Mouse (Mus musculus) macrophage (primary cell): ENCODE measurements around the gene Fbxo24. TPM values are rescaled to one million over a fixed set of nuclear protein-coding genes. Genes with fewer than 3 reads are reported as not detected.
"Not testable (repeated sequence)": the region's sequence is repeated elsewhere in the genome, so short reads cannot be mapped to it uniquely, and the experiment has no call there.

Experiments
- H3K27ac ChIP-seq: fragments of 350-480 bp; formaldehyde crosslinking; 2 replicates; pipeline ENCODE4 v1.9.0; 2021
- H3K36me3 ChIP-seq: fragments of 350-480 bp; formaldehyde crosslinking; 2 replicates; pipeline ENCODE4 v1.9.0; 2021; ENCODE audit errors: inconsistent target
- H3K4me3 ChIP-seq: fragments of 350-480 bp; formaldehyde crosslinking; 2 replicates; pipeline ENCODE4 v1.9.0; 2021; ENCODE audit errors: inconsistent target
- H3K79me2 ChIP-seq: fragments of 350-480 bp; formaldehyde crosslinking; 2 replicates; pipeline ENCODE4 v1.9.0; 2021; ENCODE audit errors: inconsistent target
- WGBS: methylation state at CpG from one replicate; pipeline ENCODE4 v1.1.7; 2026; ENCODE audit warnings: inconsistent platforms; ENCODE audit not compliant: missing documents; 5-methylcytosine and 5-hydroxymethylcytosine counted together
- polyA plus RNA-seq: library from polyadenylated mRNA; stranded (reverse); fragments of 250-400 nt; gene quantifications from 3 replicates; pipeline ENCODE4 v1.2.4, GENCODE M21; 2018; ENCODE audit warnings: inconsistent platforms

Fbxo24 gene
- polyA plus RNA-seq, 1 experiment from 2014 or later = not detected

DNA sequence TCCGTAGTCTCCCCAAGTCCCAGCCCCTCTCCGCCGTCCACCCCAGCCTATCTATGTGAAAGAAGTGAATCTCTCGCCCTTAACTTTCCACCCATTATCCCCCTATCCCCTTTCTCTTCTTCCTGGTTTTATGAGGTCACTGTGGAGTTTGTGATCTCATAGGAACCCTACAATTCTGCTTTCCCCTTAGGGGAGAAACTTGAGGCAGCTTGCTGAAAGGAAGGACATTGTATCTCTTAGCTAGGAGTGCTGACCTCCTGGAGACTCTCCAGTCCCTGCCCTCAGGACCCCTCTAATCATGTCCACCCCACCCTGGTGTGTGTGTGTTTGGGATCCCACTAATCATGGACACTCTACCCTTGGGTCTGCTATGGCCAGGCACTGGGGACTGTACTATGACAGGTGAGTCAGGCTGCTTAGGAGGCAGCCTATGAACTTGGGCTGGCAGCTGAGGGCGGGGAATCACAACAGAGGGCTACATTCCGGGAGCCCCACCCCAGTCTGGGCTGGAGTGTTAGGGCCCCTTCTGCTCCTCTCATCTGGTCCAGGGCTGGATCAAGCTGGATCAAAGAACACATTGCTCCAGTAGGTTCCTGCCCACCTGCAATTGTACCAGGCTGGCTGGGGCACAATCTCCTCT is 1.2 kb upstream of the Fbxo24 start:
- H3K79me2 ChIP-seq = peaks cover 53% of the 10 kb centered on the region
- H3K4me3 ChIP-seq = peak overlapping the region; percentile 98
- H3K27ac ChIP-seq = peak overlapping the region; percentile 100
- H3K36me3 ChIP-seq = peaks cover 19% of the 10 kb centered on the region
- WGBS = 2% methylated on average over 5 of the region's 6 CpGs

DNA sequence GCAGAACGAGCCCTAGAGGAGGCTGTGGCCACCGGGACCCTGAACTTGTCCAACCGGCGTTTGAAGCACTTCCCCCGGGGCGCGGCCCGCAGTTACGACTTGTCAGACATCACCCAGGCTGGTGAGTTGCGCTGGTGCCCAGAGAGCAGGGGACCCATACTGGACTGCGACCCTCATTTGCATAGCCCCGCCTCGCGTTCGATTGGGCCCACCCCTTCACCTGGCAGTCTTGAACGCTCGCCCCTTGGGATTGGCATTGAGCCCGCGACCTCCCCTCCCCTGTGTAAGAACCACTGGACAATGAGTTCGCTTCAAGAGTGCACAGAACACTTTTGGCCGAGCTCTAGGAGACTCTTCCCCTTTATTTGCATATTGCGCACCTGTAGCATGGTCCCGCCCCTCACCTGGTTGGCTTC is 512 bp upstream of the Fbxo24 start:
- peak overlapping the region; percentile 98 for H3K4me3 ChIP-seq
- H3K27ac ChIP-seq = peak overlapping the region; percentile 100
- peaks cover 14% of the 10 kb centered on the region for H3K36me3 ChIP-seq
- peaks cover 46% of the 10 kb centered on the region for H3K79me2 ChIP-seq
- under 1% methylated on average over 23 of the region's 23 CpGs for WGBS

DNA sequence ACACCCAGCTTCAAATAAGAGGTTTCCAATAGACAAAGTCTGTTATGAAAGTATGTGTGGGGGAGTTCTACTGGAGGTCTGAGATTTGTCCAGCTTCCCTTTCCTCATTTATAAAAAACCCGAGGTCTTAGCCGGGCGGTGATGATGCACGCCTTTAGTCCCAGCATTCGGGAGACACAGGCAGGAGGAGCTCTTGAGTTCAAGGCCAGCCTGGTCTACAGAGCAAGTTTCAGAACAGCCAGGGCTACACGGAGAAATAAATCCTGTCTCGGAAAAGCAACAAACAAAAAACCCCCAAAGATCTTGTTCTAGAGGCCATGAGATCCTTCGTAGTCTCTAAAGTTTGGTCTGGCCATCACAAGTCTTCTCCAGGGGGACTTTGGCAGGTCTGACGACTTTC is 811 bp downstream of the Fbxo24 start:
- Histone ChIP-seq H3K4me3 (peak overlapping the region; percentile 65), H3K79me2 (peaks cover 32% of the 10 kb centered on the region), H3K36me3 (peaks cover under 1% of the 10 kb centered on the region; the same call in 1 of the 2 replicates), H3K27ac (peak overlapping the region; percentile 82)
- 3% methylated on average over 9 of the region's 9 CpGs for WGBS

DNA sequence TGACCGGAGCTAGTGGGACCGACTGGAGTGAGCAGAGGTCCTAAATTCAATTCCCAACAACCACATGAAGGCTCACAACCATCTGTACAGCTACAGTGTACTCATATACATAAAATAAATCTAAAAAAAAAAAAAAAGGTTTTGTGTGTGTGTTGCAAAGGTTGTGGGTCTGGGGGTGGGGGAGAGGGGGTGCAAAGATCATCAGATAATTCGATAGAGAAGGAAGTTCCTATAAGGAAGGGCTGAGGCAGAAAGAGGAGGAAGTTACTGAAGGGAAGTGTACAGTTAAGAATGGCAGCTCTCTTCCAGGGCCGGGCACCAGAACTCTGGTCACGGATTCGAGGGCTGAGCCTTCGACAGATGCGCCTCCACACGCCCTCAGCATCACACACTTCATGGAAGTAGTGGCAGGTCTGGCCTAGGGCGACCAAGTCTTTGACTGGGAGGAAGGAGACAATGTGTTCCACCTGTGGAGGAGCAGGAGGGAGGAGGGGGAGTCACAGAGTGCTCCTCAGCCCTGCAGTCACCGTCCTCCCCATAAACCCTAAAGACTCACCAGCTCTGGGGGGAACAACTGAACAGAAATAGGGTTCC is 4.8 kb downstream of the Fbxo24 start:
- H3K79me2 ChIP-seq = no peaks in the 10 kb centered on the region; the same call in 1 of the 2 replicates
- no peak overlapping the region for H3K4me3 ChIP-seq
- peak overlapping the region; percentile 57 for H3K27ac ChIP-seq
- H3K36me3 ChIP-seq = no peaks in the 10 kb centered on the region
- 18% methylated on average over 11 of the region's 11 CpGs for WGBS

DNA sequence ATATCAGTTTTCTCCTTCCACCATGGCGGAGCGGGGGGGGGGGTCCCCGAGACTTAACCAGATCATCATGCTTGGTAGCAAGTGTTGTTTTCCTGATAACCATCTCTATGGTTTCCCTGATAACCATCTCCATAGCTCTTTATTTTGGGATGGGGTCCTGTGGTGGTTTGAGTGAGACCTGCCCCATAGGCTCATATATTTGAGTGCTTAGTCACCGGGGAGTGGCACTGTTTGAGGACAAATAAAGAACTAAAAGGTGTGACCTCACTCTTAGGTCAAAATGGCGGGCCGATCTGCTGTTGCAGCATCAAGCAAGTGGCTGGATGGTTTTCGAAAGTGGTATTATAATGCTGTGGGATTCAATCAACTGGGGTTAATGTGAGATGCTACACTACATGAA is 13.5 kb downstream of the Fbxo24 start:
- H3K27ac ChIP-seq = no peak overlapping the region
- 85% methylated on average over 7 of the region's 7 CpGs for WGBS
- no peaks in the 10 kb centered on the region for H3K79me2 ChIP-seq
- H3K4me3 ChIP-seq = no peak overlapping the region
- no peaks in the 10 kb centered on the region for H3K36me3 ChIP-seq

DNA sequence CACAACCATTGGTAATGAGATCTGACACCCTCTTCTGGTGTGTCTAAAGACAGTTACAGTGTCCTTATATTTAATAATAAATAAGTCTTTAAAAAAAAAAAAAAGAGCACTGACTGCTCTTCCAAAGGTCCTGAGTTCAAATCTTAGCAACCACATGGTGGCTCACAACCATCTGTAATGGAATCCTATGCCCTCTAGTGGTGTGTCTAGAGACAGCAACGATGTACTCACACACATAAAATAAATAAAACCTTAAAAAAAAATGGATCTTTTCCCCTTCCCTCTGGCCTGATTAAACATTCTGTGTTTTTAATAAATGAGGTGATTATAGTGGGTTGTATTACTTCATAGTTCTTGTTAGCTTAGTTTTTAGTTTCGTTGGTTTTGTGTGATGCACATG is 13.9 kb downstream of the Fbxo24 start:
- not testable (repeated sequence) for H3K79me2 ChIP-seq, H3K27ac ChIP-seq, H3K4me3 ChIP-seq, H3K36me3 ChIP-seq
- WGBS = 82% methylated on average over 2 of the region's 2 CpGs

DNA sequence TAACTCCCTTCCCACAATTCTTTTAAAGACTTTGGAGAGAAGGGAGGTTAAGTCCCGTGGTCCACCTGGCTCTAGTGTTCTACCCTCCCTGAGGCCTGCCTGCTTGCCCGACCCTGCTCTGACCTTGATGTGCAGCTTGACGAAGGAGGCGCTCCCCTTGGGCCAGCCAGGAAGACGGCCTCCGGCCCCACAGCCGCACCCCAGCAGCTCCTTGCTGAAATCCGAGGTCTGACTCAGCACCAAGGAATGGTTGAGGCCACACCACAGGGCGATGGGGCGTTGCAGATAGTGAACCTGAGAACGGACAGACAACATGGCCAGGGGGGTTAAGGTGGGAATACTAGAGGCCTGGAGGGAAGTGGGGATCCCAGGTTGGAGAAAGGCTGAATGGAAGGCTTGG is 15.3 kb downstream of the Fbxo24 start, which contains the start of gene Pcolce:
Pcolce (minus strand) TSS at position 235 of the 400 bp plus-strand sequence.
- Histone ChIP-seq H3K27ac (no peak within 1 kb of the TSS), H3K36me3 (no peaks in the 10 kb centered on the region), H3K4me3 (no peak within 1 kb of the TSS), H3K79me2 (no peaks in the 10 kb centered on the region)
- WGBS = 90% methylated on average over 11 of the region's 11 CpGs

DNA sequence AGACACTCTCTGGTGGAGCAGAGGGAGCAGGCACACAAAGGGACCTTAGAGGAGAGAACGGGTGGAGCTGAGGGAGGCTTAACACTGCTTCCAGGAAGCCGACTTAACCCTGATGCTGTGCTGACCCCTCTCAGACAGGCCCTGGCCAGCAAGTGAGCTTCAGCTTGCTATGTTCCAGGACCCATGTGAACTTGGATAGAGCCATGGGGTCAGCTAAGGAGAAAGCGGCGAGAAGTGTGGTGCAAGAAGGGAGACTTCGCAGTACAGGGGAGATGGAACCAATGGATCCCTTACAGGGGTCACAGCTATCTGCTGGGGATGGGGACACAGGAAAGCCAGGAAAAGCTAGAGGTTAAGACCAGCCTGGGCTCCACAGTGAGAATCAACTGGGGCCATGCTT is 15.7 kb downstream of the Fbxo24 start:
- no peaks in the 10 kb centered on the region for H3K79me2 ChIP-seq
- no peak overlapping the region for H3K4me3 ChIP-seq
- WGBS = 95% methylated on average over 5 of the region's 5 CpGs
- H3K36me3 ChIP-seq = no peaks in the 10 kb centered on the region
- no peak overlapping the region for H3K27ac ChIP-seq

DNA sequence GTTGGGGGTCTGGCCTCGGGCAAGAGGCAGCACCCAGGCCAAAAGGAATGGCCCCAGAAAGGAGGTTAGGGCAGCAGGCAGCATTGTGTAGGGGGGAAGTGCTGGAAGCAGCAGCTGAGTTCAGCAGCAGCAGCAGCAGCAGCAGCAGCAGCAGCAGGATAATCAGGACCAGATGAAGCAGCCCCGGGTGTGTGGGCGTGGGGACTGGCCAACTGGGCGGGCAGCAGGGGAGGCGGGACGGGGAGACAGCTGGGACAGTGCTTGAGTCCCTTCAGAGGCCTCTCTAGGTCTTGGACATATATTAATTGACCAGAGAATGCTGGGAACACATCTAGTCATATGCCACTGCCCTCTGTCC is 17.6 kb downstream of the Fbxo24 start:
- 73% methylated on average over 3 of the region's 6 CpGs for WGBS
- no peaks in the 10 kb centered on the region for H3K36me3 ChIP-seq
- H3K79me2 ChIP-seq = no peaks in the 10 kb centered on the region
- H3K27ac ChIP-seq = no peak overlapping the region
- no peak overlapping the region for H3K4me3 ChIP-seq

DNA sequence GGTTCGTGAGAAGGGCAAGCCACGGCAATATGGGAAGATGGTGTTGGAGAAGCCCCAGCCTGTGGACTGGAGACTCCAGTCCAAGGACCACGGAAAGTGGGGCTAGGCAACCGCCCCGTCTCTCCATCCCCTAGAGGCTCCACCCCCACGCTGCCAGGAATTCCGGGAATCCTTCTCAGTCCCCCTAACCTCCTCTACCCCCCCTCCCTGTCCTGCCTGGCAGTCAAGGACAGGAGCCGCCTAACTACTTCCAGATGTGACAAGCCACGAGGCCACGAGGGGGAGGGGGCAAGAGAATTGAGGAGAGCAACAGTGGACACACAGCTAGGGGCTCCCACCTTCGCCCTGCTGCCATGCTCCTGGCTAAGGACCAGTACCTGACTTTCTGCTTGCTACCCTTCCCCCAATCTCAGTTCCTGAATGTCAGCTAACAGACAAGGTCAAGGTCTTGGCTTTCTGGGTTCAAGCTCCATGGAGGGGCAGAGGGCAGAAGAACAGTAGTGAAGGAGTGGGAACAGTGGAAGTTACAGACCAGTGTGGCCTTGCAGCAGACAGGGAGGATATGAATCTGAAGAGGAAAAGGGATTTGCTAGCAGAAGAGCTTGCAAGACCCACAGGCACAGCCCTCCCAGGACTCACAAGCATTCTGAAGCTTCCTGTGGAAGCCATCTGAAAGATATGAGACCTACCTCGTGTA is 18.1 kb downstream of the Fbxo24 start:
- no peak overlapping the region for H3K4me3 ChIP-seq
- no peaks in the 10 kb centered on the region for H3K36me3 ChIP-seq
- H3K27ac ChIP-seq = no peak overlapping the region
- 75% methylated on average over 12 of the region's 12 CpGs for WGBS
- no peaks in the 10 kb centered on the region; the same call in 1 of the 2 replicates for H3K79me2 ChIP-seq

DNA sequence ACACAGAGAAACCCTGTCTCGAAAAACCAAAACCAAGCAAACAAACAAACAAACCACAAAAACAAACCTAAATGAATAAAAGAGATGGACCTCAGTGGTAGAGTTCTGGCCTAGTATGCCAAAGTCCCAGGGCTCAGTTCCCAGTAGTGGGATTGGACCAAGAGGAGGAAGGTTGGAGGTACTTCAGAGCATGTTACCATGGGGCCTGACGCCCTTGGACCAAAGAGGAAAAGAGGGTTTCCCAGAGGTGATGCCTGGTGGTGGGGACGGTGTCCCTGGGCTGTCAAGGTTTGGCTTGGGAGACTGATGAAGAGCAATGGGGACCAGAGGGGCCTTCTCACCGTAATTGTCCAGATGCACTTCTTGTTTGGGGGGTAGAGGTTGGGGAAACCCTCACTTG is 18.7 kb downstream of the Fbxo24 start:
- 87% methylated on average over 3 of the region's 4 CpGs for WGBS
- Histone ChIP-seq H3K27ac (no peak overlapping the region), H3K4me3 (no peak overlapping the region), H3K36me3 (no peaks in the 10 kb centered on the region), H3K79me2 (no peaks in the 10 kb centered on the region; the same call in 1 of the 2 replicates)

DNA sequence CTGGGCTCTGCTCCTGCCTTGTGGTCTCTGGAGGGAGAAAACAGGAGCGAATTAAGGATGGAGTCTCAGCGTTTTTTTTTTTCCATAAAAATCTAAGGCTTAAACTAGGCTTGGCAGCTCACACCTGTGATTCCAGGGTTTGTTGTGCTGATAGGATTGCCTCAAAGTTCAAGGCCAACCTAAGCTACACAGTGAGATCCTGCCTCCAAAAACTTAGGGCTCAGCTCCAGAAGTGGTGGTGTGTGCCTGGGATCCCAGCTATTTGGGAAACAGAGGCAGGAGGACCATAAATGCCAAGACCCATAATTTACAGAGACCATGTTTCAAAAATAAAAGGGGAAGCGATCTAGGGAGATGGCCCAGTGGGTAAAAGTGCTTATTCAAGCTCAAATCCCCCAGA is 19.5 kb downstream of the Fbxo24 start:
- no peak overlapping the region for H3K27ac ChIP-seq
- 84% methylated on average over 3 of the region's 3 CpGs for WGBS
- no peak overlapping the region for H3K4me3 ChIP-seq
- H3K36me3 ChIP-seq = no peaks in the 10 kb centered on the region
- H3K79me2 ChIP-seq = no peaks in the 10 kb centered on the region; the same call in 1 of the 2 replicates

DNA sequence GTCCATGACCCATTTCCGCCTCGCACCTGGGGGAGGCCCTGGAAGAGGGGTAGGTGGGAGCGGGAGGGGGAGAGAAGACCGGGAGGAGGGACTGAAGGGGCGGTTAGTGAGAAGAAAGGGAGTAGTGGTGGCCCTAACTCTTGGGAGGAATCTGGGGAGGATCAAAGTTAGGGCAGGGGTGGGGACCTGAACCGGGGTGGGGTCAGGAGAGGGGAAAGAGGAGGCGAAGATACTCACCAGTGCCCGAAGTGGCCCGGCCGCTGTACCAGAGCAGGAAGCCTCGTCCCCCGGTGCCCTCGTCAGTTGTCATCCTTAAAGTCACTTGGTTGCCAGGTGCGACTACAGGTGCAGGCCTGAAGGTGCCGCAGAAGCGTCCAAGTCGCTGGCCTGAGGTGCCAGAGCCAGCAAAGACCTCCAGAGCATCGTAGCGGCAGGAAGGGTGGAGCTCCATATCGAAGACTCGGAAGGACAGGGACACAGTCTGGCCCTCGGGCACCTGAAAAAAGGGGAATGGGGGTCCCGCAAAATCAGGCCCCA is 20.1 kb downstream of the Fbxo24 start:
- Histone ChIP-seq H3K79me2 (peaks cover 2% of the 10 kb centered on the region; the same call in 1 of the 2 replicates), H3K4me3 (no peak overlapping the region), H3K27ac (no peak overlapping the region), H3K36me3 (no peaks in the 10 kb centered on the region)
- 86% methylated on average over 16 of the region's 23 CpGs for WGBS

DNA sequence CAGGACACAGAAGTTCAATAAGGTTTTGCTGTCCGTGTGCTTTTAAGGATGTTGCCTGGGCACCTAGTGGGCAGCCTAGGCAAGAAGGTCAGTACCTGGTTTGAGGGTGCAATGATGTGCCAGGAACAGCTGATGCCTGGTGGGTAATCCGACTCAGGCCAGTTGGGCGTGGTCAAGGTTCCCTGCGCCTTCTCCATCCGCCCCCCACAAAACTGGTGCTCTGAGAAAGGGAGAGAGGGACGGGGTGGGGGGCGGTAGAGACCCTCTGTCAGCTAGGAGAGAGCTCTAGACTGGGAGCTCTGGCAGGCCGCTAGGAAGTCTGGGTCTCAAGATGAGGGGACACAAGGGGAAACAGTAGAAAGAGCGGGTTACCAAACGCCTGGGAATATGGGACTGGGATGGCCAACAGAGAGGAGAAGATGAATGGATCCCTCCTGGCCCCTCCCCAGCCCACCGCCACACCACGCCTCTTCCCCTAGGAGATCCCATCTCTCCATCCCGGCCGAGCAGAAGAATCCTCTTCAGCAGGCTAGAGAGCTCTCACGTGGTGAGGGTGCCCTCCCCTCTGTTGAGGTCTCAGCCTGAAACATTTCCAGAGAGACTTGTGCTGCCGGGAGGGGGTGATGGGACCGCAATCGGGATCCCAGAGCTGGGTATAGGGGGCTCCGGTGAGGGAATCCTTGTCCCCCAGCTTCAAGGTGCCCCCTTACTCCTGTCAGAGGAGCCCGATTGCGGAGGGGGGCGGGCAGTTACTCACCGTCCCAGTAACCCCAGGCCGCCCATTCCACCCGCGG is 20.7 kb downstream of the Fbxo24 start:
- peaks cover 9% of the 10 kb centered on the region; the same call in 1 of the 2 replicates for H3K79me2 ChIP-seq
- no peaks in the 10 kb centered on the region for H3K36me3 ChIP-seq
- WGBS = 83% methylated on average over 24 of the region's 26 CpGs
- H3K4me3 ChIP-seq = no peak overlapping the region
- no peak overlapping the region for H3K27ac ChIP-seq
